Mouse (Mus musculus): ENCODE measurements around the gene Ssh2.

Gene Ssh2

GRCm38 (mm10) chr11:77215951-77216760 is at the start of gene Ssh2:
Ssh2 (plus strand) TSS chr11:77216287.
- DNase-seq (ENCODE audit: low spot score in 2 of 2): peak; percentile 58 to 78

DNA sequence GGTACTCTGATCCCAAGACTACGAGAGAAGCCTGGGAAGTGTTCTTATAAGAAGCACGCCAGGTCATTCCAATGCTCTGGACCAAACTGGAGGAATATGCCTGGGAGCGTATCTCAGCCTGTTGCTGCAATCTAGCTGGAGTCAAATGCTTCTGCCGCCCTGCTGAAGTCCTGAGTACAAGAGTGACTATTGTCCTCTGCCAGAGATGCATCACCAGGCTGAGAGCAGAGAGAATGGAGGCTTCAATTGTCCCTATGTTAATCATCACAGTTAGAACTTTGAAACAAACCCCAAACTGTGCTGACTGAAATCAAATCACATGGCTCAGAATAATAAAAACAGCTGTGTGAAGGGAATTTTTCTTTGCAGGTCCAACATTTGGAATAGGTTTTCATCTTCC is 42.4 kb upstream of the Ssh2 start:
- DNase-seq (ENCODE audit: low spot score in 2 of 2): no peak

DNA sequence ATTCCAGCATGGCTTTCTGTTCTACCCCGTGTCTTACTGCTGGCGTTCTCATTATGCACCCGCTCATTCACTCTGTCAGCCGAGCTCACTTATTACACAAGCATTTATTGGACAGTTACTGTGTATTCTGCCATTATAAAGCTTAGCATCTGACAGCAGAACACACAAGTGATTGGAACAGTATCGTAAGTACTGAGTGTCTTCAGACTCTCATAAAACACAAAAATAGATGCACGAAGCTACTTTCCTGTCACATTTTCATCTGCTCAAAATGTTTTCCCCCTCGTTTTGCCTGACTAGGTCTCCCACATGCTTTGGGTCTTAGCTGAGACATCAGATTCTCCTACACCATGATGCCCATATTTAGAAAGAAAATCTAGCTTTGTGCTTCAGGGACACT is 41.6 kb upstream of the Ssh2 start:
- no peak for DNase-seq (ENCODE audit: low spot score in 2 of 2)

DNA sequence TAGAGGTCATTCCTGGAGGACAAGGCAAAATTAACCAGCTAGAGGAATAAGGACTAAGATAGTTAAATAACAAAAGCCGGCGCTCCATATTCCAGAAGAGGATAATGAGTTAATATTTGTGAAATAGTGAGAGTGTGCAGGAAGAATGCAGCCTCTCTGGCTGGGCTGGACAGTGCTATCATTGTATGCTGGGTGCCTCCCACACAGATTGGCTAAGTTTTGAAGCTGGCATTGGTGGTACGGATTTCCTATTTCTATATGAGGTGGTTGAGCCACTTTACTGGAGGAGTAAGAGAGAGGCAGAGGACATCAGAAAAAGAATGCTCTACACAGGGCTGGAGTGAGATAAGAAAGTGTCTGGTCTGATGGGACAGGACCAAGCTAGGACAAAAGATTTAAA is 36.3 kb upstream of the Ssh2 start:
- DNase-seq (ENCODE audit: low spot score in 2 of 2): no peak

GRCm38 (mm10) chr11:77180886-77181285 is 35.2 kb upstream of the Ssh2 start:
- no peak for DNase-seq (ENCODE audit: low spot score in 2 of 2)

GRCm38 (mm10) chr11:77181528-77181927 is 34.6 kb upstream of the Ssh2 start:
- no peak for DNase-seq (ENCODE audit: low spot score in 2 of 2)

DNA sequence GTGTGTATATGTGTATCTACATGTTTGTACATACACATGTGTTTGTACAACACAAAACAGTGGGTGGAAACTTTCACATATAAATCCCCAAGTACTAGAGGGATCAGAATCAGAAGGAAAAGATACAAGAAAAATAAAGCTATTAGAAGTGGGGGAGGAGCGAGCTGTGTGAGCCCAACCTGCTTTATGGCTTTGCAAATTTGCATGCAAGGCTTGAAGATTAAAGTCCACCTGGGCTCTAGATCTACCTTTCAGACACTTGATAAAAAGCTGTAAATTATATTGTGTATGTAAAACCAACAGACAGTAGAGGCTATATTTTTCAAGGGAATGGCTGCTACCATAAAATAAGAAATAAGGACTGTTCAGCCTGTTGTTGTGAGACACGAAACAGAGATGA is 34.0 kb upstream of the Ssh2 start:
- DNase-seq (ENCODE audit: low spot score in 2 of 2): no peak

DNA sequence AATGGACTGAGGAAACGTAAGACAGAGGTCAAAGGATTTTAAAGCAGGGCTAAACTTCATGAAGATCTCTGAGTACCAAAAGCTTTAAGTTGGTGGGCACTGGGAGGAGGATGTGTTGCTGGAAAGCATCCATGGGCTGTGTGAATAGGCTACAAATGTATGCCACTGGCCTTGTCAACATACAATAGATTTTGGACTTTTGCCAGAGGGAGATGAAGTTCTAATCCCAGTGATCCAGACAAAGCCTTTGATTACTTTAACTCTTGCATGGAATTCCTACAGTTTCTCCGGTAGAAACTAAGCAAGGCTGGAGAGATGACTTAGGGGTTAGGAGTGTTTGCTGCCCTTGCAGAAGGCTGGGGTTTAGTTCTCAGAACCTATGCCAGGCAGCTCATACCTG is 33.5 kb upstream of the Ssh2 start:
- DNase-seq (ENCODE audit: low spot score in 2 of 2): no peak

DNA sequence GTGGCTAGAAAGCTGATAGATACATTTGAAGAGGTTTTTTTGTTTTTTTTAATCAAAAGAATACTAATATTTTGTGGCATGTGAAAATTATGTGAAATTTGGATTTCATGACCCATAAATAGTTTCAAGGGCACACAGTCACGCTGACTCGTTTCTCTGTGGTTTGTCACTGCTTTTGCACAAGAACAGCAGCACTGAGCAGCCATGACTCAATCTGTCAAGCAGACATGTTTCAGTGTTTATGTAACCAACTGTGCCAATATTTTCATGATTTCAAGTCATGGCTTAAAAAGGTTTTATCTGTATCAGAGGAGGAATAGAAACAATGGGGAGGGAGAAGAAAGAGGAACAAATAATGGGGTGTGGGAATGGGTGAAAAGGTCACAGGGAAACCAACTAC is 31.2 kb upstream of the Ssh2 start:
- no peak for DNase-seq (ENCODE audit: low spot score in 2 of 2)

GRCm38 (mm10) chr11:77188868-77189267 is 27.2 kb upstream of the Ssh2 start, which contains the start of gene Efcab5:
Efcab5 (minus strand) TSS chr11:77188968.
- no peak for DNase-seq (ENCODE audit: low spot score in 2 of 2)

DNA sequence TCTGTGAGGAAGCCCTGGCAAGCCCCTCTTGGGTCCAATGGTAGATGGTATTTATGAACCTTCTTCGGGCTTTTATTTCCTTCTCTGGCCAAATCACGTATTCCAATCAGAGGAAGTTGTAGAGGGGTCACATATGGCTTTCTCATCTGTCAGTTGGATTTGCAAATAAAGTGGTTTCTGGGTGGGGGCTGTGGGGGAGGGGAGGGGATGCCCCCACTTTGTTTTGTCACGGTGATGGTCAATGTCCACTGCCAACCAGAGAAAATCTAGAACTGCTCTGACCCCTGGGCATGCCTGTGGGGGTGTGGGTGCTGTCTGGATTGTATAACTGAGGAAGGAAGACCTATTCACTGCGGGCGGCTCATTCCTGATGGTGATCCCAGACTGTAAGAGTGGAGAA is 22.7 kb upstream of the Ssh2 start:
- DNase-seq (ENCODE audit: low spot score in 2 of 2): no peak

DNA sequence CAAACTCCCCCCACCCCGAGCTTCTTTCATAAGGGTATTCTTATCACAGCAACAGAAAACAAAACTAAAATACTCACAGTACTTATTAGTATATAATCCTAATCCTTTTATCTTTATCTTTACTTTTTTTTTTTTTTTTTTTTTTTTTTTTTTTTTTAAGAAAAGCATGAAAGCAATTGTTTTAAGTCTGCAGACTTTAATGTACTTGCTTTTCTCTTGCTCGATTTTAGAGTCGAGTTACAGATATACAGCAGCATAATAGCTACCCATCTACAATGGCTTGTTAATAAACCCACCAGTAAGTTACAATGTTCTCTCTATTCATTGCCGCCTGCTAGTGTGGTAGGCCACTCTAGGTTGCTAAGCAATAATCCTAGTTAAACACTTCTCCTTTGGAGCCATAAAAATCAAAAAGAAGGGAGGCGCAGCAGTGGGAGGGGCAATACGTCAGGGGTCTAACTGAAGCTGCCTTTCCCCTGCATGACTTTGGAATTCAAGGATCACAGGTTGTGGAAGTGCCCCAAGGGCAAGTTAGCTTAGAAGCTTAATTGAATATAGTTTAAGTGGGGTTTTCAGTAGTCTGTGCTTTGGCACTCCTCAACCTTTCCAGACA is 22.0 kb upstream of the Ssh2 start:
- no peak for DNase-seq (ENCODE audit: low spot score in 2 of 2)

DNA sequence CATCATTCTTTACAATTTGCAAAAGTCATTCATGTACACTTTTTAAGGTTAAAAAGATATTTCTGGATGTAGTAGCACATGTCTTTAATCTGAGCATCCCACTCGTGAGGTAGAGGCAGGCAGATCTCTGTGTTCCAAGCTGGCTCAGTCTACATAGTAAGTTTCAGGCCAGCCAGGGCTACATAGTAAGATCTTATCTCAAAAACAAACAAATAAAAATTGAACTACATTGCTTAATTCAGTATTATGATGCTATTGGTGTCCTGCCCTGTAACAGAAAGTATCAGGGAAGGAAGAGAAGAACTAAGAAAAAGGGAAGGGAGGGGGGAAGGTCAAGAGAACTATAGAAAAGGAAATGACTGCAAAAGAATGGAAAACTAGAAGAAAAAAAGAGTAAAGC is 21.3 kb upstream of the Ssh2 start:
- DNase-seq (ENCODE audit: low spot score in 2 of 2): no peak

GRCm38 (mm10) chr11:77195360-77196109 is 20.6 kb upstream of the Ssh2 start:
- DNase-seq (ENCODE audit: low spot score in 2 of 2): peak; percentile 24 to 50

- DNase-seq (ENCODE audit: low spot score in 2 of 2): peak; percentile 44 to 46
Observed at GRCm38 (mm10) chr11:77196181-77197143, 19.6 kb upstream of the Ssh2 start.

GRCm38 (mm10) chr11:77199636-77200035 is 16.5 kb upstream of the Ssh2 start:
- no peak for DNase-seq (ENCODE audit: low spot score in 2 of 2)

DNA sequence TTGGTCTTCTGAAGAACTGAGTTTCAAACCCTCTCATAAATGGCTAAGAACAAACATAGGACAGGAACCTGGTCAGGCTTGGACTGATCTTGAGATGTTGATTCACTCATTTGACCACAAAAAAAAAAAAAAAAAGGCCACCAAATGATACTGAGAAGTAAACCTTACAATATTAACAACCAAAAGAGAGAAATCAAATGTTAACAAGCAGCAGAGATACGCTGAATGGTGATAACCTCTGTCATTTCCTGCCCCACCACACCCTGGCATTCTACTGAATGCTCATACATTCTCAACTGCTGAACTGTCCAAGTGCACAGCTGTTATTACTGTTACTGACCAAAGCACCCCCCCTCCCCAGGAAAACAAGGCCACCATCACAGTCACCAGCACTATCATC is 15.4 kb upstream of the Ssh2 start:
- peak; percentile 28 to 58 for DNase-seq (ENCODE audit: low spot score in 2 of 2)

- DNase-seq (ENCODE audit: low spot score in 2 of 2): no peak
Observed at GRCm38 (mm10) chr11:77214142-77214692, 1.9 kb upstream of the Ssh2 start.

GRCm38 (mm10) chr11:77214755-77215154 is 1.3 kb upstream of the Ssh2 start:
- DNase-seq (ENCODE audit: low spot score in 2 of 2): peak; percentile 65 to 76

DNA sequence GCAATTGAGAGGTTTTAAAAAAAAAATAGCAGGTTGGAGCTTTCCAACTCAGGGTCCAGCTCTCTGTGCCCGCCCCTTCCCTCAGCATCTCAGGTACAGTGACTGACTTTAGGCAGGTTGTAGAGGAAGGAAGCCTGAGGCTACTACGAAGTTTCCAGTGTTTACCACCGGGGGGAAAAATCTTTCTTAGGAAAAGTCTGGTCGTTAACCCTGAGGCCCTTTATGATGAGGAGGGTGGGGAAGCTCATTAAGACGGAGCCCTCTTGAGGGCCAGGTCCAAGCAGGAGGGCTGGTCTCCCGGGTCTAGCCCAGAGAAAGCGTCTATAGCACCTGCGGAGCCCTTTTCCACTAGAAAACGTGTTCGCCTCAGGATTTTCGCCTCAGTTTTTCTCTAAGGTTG is 604 bp upstream of the Ssh2 start:
- no peak for DNase-seq (ENCODE audit: low spot score in 2 of 2)

DNA sequence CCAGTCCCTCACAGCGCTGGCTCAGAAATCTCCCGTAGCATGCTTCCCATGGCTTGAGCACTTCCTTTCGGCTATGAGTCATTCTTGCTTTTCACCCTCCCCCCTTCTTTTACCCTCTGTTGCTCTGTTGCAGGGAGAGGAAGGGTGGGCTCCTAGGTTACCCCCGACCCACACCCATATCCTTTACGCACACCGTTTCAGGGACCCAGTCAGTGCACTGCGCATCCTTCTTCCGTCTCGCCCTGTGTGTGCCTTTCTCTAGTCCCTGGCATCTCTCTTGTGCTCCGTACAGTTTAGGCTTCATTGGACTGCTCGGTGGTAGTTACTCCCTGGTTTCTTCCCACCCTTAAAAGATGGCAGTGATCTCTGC is 659 bp downstream of the Ssh2 start:
- no peak for DNase-seq (ENCODE audit: low spot score in 2 of 2)

Measured in natural killer cell, adult 2 months (primary cell).